Mouse (Mus musculus): ENCODE results near the gene Plekha8.

DNA sequence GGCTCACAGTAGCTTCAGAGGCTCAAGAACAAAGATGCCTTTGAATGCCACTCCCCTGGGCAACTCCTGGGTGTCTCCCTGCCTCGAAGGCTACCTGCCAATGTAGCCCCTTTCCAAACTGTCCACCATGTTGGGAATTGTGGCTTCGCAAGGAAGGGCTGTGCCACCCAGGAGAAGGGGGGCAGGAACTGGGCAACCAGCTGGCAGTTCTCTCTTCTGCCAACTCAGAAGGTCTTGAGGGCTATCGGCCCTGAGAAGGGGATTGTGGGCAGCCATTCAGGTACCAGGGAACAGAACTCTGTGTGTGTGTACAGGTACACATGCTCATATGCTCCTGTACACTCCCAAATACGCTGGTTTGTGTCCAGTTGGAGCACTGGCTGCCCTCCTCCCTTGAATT lies 89.2 kb downstream of the Plekha8 start:
- no peak for TF ChIP-seq CTCF (IDR thresholded peaks at IDR 0.05)
- no peak for TF ChIP-seq EP300 (IDR thresholded peaks at IDR 0.05)

Data from lung, postnatal 0 days (tissue).